Mouse (Mus musculus) heart, embryonic 15.5 days (tissue): ENCODE results near the gene Tbc1d15. TPM values are rescaled to one million over a fixed set of nuclear protein-coding genes. Genes with fewer than 3 reads are reported as not detected.

ENCODE experiments used
- ATAC-seq: fragments of 200-750 bp; cut with Nextera tagmentation; replicated peaks from 2 replicates; pipeline ENCODE4 v1.8.0; 2017; ENCODE audit warnings: low read depth, moderate TSS enrichment; ENCODE audit not compliant: insufficient number of reproducible peaks, insufficient read depth, low FRiP score
- H3K27ac ChIP-seq: fragments of 300-500 bp; sonication (generic); 2 replicates; pipeline ENCODE4 v1.5.1; 2015; ENCODE audit warnings: mild to moderate bottlenecking, inconsistent platforms
- H3K27me3 ChIP-seq: fragments of 300-500 bp; sonication (generic); 2 replicates; pipeline ENCODE4 v1.6.1; 2015; ENCODE audit warnings: inconsistent platforms
- H3K36me3 ChIP-seq: fragments of 300-500 bp; sonication (generic); 2 replicates; pipeline ENCODE4 v1.6.1; 2015; ENCODE audit warnings: mild to moderate bottlenecking, inconsistent platforms
- H3K4me1 ChIP-seq: fragments of 300-500 bp; sonication (generic); replicated peaks from 2 replicates; pipeline ENCODE4 v1.6.1; 2015; ENCODE audit warnings: inconsistent platforms
- H3K4me2 ChIP-seq: fragments of 300-500 bp; sonication (generic); 2 replicates; pipeline ENCODE4 v1.6.1; 2015; ENCODE audit warnings: inconsistent platforms, mild to moderate bottlenecking, moderate library complexity
- H3K4me3 ChIP-seq: fragments of 300-500 bp; sonication (generic); 2 replicates; pipeline ENCODE4 v1.5.1; 2015; ENCODE audit warnings: mild to moderate bottlenecking, inconsistent platforms
- H3K9ac ChIP-seq: fragments of 300-500 bp; sonication (generic); 2 replicates; pipeline ENCODE4 v1.6.1; 2015; ENCODE audit warnings: mild to moderate bottlenecking, inconsistent platforms
- H3K9me3 ChIP-seq: fragments of 300-500 bp; sonication (generic); replicated peaks from 2 replicates; pipeline ENCODE4 v1.6.1; 2016; ENCODE audit warnings: inconsistent platforms
- WGBS: fragments of 180-500 bp; shearing (Covaris S2); methylation state at CpG from one replicate; pipeline ENCODE4 v1.1.7; 2015; ENCODE audit warnings: mixed read lengths; 5-methylcytosine and 5-hydroxymethylcytosine counted together
- polyA plus RNA-seq: library from polyadenylated mRNA; unstranded; fragments of >200 nt; fragmentation: Nextera tagmentation; extraction: Ambion mirVana; gene quantifications from 2 replicates; pipeline ENCODE4 v1.2.1, GENCODE M21; 2015

Gene Tbc1d15
- polyA plus RNA-seq: 32.9 and 34.4 TPM in 2 replicates

DNA sequence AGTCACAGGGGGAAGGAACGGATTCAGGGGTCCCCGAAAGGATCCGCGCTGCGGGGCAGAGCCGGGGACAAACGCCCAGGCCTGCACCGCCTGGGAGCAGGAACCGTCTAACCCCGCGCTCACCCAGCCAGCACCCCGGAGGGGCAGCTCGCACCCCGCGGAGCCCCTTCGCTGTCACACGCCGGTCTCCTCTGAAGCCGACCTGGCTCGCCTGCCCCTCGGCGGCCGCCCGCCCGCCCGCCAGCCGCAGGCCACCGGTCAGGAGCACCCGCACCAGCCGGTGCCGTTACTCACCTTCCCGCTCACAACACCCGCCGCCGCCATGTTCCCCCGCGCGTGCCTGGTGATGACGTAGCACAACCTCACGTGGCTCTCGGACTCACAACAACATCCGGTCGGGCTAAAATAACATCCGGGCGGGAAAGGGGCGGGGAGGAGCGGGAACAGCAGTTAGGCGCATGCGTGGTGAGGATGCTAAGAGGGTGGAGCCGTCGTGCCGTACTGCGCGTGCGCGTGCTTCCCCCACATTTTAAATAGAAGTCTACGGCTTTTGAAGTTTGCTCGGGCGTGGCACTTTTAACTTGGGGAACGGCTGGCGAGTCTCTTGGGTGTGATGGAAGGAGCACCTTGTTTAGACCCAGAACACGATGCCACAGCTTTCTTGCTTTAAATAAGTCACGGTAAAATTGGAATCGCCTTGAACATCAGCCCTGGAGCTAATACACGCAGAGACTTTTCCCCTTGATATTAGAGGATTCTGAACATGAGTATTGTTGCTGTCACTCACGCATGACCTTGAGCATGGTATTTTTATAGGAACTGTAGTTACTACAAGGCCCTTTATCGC is at the start of gene Tbc1d15:
Gene Tbc1d15, minus strand, starts transcription at position 380 of the 847 bp plus-strand sequence.
- Histone ChIP-seq H3K4me2 (peak within 1 kb of the TSS; percentile 79), H3K27me3 (no peaks in the 10 kb centered on the region), H3K9me3 (no peaks in the 10 kb centered on the region), H3K4me1 (peaks cover 20% of the 10 kb centered on the region), H3K36me3 (no peaks in the 10 kb centered on the region), H3K4me3 (peak within 1 kb of the TSS; percentile 99), H3K9ac (peak within 1 kb of the TSS; percentile 87), H3K27ac (peak within 1 kb of the TSS; percentile 80)
- under 1% methylated on average over 67 of the region's 67 CpGs for WGBS
- peak; percentile 95 for ATAC-seq

GRCm38 (mm10) chr10:115298683-115299082 is 47.4 kb upstream of the Tbc1d15 start:
- Histone ChIP-seq H3K36me3 (peaks cover 53% of the 10 kb centered on the region), H3K27me3 (no peaks in the 10 kb centered on the region), H3K9me3 (no peaks in the 10 kb centered on the region), H3K4me3 (no peak overlapping the region), H3K9ac (no peak overlapping the region), H3K4me2 (no peak overlapping the region), H3K4me1 (no peaks in the 10 kb centered on the region), H3K27ac (no peak overlapping the region)
- ATAC-seq: no peak
- 88% methylated on average over 4 of the region's 4 CpGs for WGBS

DNA sequence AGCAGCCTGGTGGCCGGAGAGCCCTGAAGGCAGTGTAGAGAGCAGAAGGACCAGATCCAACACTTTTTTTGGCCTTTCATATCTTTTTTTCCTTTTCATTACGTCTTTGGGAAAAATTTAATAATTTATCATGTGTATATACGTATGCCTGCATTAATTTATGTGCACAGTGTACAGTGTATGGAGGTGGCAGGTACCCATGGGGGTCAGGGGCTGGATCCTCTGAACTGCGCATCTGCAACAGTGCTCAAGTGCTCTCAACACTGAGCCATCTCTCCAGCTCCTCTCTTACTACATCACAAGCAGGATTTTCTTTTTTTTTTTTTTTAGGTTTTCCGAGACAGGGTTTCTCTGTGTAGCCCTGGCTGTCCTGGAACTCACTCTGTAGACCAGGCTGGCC is 46.3 kb upstream of the Tbc1d15 start:
- no peak overlapping the region for H3K27ac ChIP-seq
- H3K27me3 ChIP-seq: no peaks in the 10 kb centered on the region
- no peak overlapping the region for H3K4me2 ChIP-seq
- no peaks in the 10 kb centered on the region for H3K4me1 ChIP-seq
- H3K36me3 ChIP-seq: peaks cover 62% of the 10 kb centered on the region
- H3K9me3 ChIP-seq: no peaks in the 10 kb centered on the region
- ATAC-seq: no peak
- 81% methylated on average over 5 of the region's 5 CpGs for WGBS
- H3K9ac ChIP-seq: no peak overlapping the region
- H3K4me3 ChIP-seq: no peak overlapping the region

- 78% methylated on average over 9 of the region's 9 CpGs for WGBS
- peaks cover 68% of the 10 kb centered on the region for H3K36me3 ChIP-seq
- H3K9me3 ChIP-seq: no peaks in the 10 kb centered on the region
These were observed 45.2 kb upstream of the Tbc1d15 start for GRCm38 (mm10) chr10:115296401-115296935.

GRCm38 (mm10) chr10:115295162-115295561 is 43.9 kb upstream of the Tbc1d15 start:
- H3K27ac ChIP-seq: no peak overlapping the region
- WGBS: 93% methylated on average over 3 of the region's 3 CpGs
- peaks cover 64% of the 10 kb centered on the region for H3K36me3 ChIP-seq

More at GRCm38 (mm10) chr10:115296401-115296935, 45.2 kb upstream of the Tbc1d15 start:
- H3K27me3 ChIP-seq: no peaks in the 10 kb centered on the region
- no peak overlapping the region for H3K4me2 ChIP-seq
- H3K27ac ChIP-seq: no peak overlapping the region
- H3K4me1 ChIP-seq: no peaks in the 10 kb centered on the region
- H3K4me3 ChIP-seq: no peak overlapping the region
- no peak for ATAC-seq
- no peak overlapping the region for H3K9ac ChIP-seq

GRCm38 (mm10) chr10:115294715-115295114 is 43.4 kb upstream of the Tbc1d15 start:
- 95% methylated on average over 7 of the region's 7 CpGs for WGBS
- H3K4me2 ChIP-seq: no peak overlapping the region
- no peaks in the 10 kb centered on the region for H3K27me3 ChIP-seq
- H3K9ac ChIP-seq: no peak overlapping the region
- no peak for ATAC-seq
- no peak overlapping the region for H3K4me3 ChIP-seq
- H3K4me1 ChIP-seq: no peaks in the 10 kb centered on the region
- H3K9me3 ChIP-seq: no peaks in the 10 kb centered on the region
- no peak overlapping the region for H3K27ac ChIP-seq
- peaks cover 64% of the 10 kb centered on the region for H3K36me3 ChIP-seq

More at GRCm38 (mm10) chr10:115295162-115295561, 43.9 kb upstream of the Tbc1d15 start:
- no peak overlapping the region for H3K4me2 ChIP-seq
- H3K4me3 ChIP-seq: no peak overlapping the region
- H3K9ac ChIP-seq: no peak overlapping the region
- no peaks in the 10 kb centered on the region for H3K9me3 ChIP-seq
- no peak for ATAC-seq
- H3K4me1 ChIP-seq: no peaks in the 10 kb centered on the region
- no peaks in the 10 kb centered on the region for H3K27me3 ChIP-seq

- Histone ChIP-seq H3K27me3 (no peaks in the 10 kb centered on the region), H3K27ac (no peak overlapping the region), H3K4me3 (no peak overlapping the region), H3K9me3 (no peaks in the 10 kb centered on the region), H3K36me3 (peaks cover 63% of the 10 kb centered on the region), H3K4me1 (no peaks in the 10 kb centered on the region), H3K4me2 (no peak overlapping the region), H3K9ac (no peak overlapping the region)
- ATAC-seq: no peak
- 92% methylated on average over 7 of the region's 7 CpGs for whole genome bisulfite sequencing
These were observed 42.7 kb upstream of the Tbc1d15 start for GRCm38 (mm10) chr10:115293946-115294345.

DNA sequence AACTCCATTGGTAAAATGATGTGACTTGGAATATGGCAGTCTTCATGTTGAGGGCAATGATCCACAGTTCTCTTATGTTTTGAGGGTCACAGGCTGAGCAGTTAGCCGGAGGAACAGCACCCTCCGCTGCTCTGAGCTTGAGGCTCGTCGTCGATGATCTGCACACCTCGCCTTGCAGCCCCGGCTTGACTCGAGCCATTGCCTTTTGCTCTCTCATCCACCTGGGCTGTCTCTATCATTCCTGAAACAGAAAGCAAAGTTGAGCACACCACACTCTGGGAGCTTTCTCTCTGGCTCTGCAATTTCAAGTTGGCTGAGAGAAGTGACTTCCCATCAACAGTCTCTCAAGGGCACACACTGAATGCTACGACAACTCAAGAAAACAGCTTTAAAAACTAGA is 39.4 kb upstream of the Tbc1d15 start:
- no peak for ATAC-seq
- H3K4me2 ChIP-seq: no peak overlapping the region

GRCm38 (mm10) chr10:115288856-115289255 is 37.6 kb upstream of the Tbc1d15 start:
- H3K9me3 ChIP-seq: no peaks in the 10 kb centered on the region
- no peak for ATAC-seq
- H3K4me3 ChIP-seq: no peak overlapping the region
- H3K9ac ChIP-seq: no peak overlapping the region
- H3K27me3 ChIP-seq: no peaks in the 10 kb centered on the region
- 89% methylated on average over 8 of the region's 8 CpGs for WGBS
- no peak overlapping the region for H3K27ac ChIP-seq
- H3K36me3 ChIP-seq: peaks cover 64% of the 10 kb centered on the region
- H3K4me2 ChIP-seq: no peak overlapping the region
- H3K4me1 ChIP-seq: no peaks in the 10 kb centered on the region

More for the DNA sequence above, 39.4 kb upstream of the Tbc1d15 start:
- H3K4me1 ChIP-seq: no peaks in the 10 kb centered on the region
- no peak overlapping the region for H3K27ac ChIP-seq
- H3K36me3 ChIP-seq: peaks cover 74% of the 10 kb centered on the region
- H3K9ac ChIP-seq: no peak overlapping the region
- no peaks in the 10 kb centered on the region for H3K9me3 ChIP-seq
- H3K27me3 ChIP-seq: no peaks in the 10 kb centered on the region
- 90% methylated on average over 9 of the region's 9 CpGs for WGBS
- no peak overlapping the region for H3K4me3 ChIP-seq

- WGBS: 63% methylated on average over 10 of the region's 10 CpGs
- H3K4me3 ChIP-seq: no peak overlapping the region
- H3K9ac ChIP-seq: no peak overlapping the region
- no peaks in the 10 kb centered on the region for H3K9me3 ChIP-seq
- peaks cover 25% of the 10 kb centered on the region for H3K36me3 ChIP-seq
- H3K27ac ChIP-seq: no peak overlapping the region
- no peaks in the 10 kb centered on the region for H3K4me1 ChIP-seq
- ATAC-seq: no peak
- no peak overlapping the region for H3K4me2 ChIP-seq
- no peaks in the 10 kb centered on the region for H3K27me3 ChIP-seq
These were observed 32.9 kb upstream of the Tbc1d15 start for GRCm38 (mm10) chr10:115284170-115284569.

- no peaks in the 10 kb centered on the region for H3K4me1 ChIP-seq
- no peaks in the 10 kb centered on the region for H3K27me3 ChIP-seq
- H3K4me3 ChIP-seq: no peak overlapping the region
- no peak for ATAC-seq
- no peak overlapping the region for H3K9ac ChIP-seq
- H3K36me3 ChIP-seq: peaks cover 3% of the 10 kb centered on the region; the same call in 1 of the 2 replicates
- H3K9me3 ChIP-seq: no peaks in the 10 kb centered on the region
- H3K4me2 ChIP-seq: no peak overlapping the region
- no peak overlapping the region for H3K27ac ChIP-seq
- WGBS: 90% methylated on average over 10 of the region's 10 CpGs
These were observed 30.1 kb upstream of the Tbc1d15 start for GRCm38 (mm10) chr10:115281381-115281780.
